Mouse (Mus musculus) myocyte (in vitro differentiated cells): ENCODE results near the gene Mb21d2. TPM values are rescaled to one million over a fixed set of nuclear protein-coding genes. Genes with fewer than 3 reads are reported as not detected.

ENCODE experiments used
- H3K27me3 ChIP-seq: one replicate; pipeline ENCODE4 v1.6.1; 2011; ENCODE audit not compliant: control insufficient read depth, insufficient read depth, insufficient read length
- H3K36me3 ChIP-seq: one replicate; pipeline ENCODE4 v1.6.1; 2011; ENCODE audit not compliant: control insufficient read depth, insufficient read depth
- H3K4me2 ChIP-seq: one replicate; pipeline ENCODE4 v1.6.1; 2011; ENCODE audit warnings: low read depth, control low read depth
- H3K4me3 ChIP-seq: one replicate; pipeline ENCODE4 v1.5.1; 2011; ENCODE audit warnings: mild to moderate bottlenecking, control low read depth, moderate library complexity
- H3K79me2 ChIP-seq: one replicate; pipeline ENCODE4 v1.6.1; 2011; ENCODE audit not compliant: control insufficient read depth, insufficient read depth
- H3ac ChIP-seq: one replicate; pipeline ENCODE4 v1.6.1; 2011; ENCODE audit not compliant: control insufficient read depth, insufficient read length
- CEBPB ChIP-seq: IDR thresholded peaks from 2 replicates; pipeline ENCODE4 v1.6.1; 2011; ENCODE audit warnings: mild to moderate bottlenecking, moderate library complexity; ENCODE audit not compliant: poor library complexity, insufficient read depth, severe bottlenecking
- E2F4 ChIP-seq: IDR thresholded peaks from one replicate; pipeline ENCODE4 v1.6.1; 2011; ENCODE audit warnings: mild to moderate bottlenecking, control low read depth, moderate library complexity; ENCODE audit not compliant: insufficient read depth
- MAX ChIP-seq: IDR thresholded peaks from one replicate; pipeline ENCODE4 v1.6.1; 2011; ENCODE audit warnings: low read depth, mild to moderate bottlenecking, control low read depth
- MYOD1 ChIP-seq, 3 experiments: IDR thresholded peaks; one replicate each; pipeline ENCODE4 v1.6.1; 2011; ENCODE audit warnings: control low read depth in 2 of 3, low read depth in 2 of 3, mild to moderate bottlenecking in 2 of 3, moderate library complexity in 1 of 3; ENCODE audit not compliant: insufficient read length in 2 of 3, control insufficient read depth in 1 of 3
- MYOG ChIP-seq, 3 experiments: IDR thresholded peaks; one replicate each; pipeline ENCODE4 v1.6.1; 2011; ENCODE audit warnings: control low read depth in 2 of 3, low read depth in 2 of 3, mild to moderate bottlenecking in 2 of 3; ENCODE audit not compliant: insufficient read length in 2 of 3, control insufficient read depth in 1 of 3, insufficient read depth in 1 of 3
- POLR2A ChIP-seq: IDR thresholded peaks from one replicate; pipeline ENCODE4 v1.6.1; 2011; ENCODE audit warnings: low read depth, mild to moderate bottlenecking, control low read depth, moderate library complexity; ENCODE audit not compliant: insufficient read length
- POLR2AphosphoS2 ChIP-seq: IDR thresholded peaks from one replicate; pipeline ENCODE4 v1.6.1; 2011; ENCODE audit warnings: low read depth, control low read depth; ENCODE audit not compliant: insufficient read length
- REST ChIP-seq: IDR thresholded peaks from one replicate; pipeline ENCODE4 v1.6.1; 2011; ENCODE audit warnings: mild to moderate bottlenecking, control low read depth, moderate library complexity; ENCODE audit not compliant: insufficient read depth, insufficient read length
- SRF ChIP-seq: IDR thresholded peaks from one replicate; pipeline ENCODE4 v1.6.1; 2011; ENCODE audit warnings: low read depth; ENCODE audit not compliant: control insufficient read depth, insufficient read length
- TCF12 ChIP-seq: IDR thresholded peaks from one replicate; pipeline ENCODE4 v1.6.1; 2011; ENCODE audit warnings: mild to moderate bottlenecking, control low read depth; ENCODE audit not compliant: poor library complexity, insufficient read depth, severe bottlenecking
- TCF3 ChIP-seq: IDR thresholded peaks from one replicate; pipeline ENCODE4 v1.6.1; 2011; ENCODE audit warnings: low read depth, control low read depth; ENCODE audit not compliant: insufficient read length
- USF1 ChIP-seq: IDR thresholded peaks from one replicate; pipeline ENCODE4 v1.6.1; 2011; ENCODE audit warnings: low read depth, mild to moderate bottlenecking, control low read depth, moderate library complexity
- polyA plus RNA-seq: library from polyadenylated mRNA; unstranded; fragments of >200 nt; fragmentation: generic; extraction: Trizol; gene quantifications from one replicate; pipeline ENCODE4 v1.2.1, GENCODE M21; 2012; ENCODE audit warnings: missing spikeins

Mb21d2 gene
- polyA plus RNA-seq, 1 experiment = 6.0 TPM

DNA sequence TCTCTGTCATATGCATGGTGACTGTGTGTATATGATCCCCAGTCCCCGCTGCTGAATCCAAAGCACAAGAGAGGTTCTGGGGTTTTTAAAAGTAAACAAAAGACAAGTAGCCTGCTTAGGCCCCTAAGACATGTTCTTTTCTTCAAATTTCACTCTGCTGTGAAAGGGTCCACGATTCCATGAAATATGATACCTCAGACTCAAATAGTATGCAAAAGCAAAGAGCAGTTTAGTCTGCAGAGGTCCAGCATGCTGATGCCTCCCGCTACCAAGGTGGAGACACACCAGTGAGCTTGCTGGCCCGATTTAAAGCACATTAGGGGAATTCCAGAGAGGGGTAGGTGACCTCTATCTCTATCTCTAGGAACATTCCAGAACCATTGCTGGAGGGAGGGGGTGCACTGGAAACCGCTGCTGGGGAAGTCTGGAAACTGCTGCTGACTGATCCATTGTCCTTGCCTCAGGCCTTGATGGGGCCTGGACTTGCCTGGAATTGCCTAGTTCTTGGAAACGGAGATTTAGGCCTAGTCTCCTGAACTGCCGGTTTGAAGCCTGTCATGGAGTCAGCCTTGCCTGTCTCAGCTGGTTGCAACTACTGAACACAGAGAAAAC is 6.8 kb upstream of the Mb21d2 start:
- no peaks in the 10 kb centered on the region for H3K36me3 ChIP-seq
- no peaks in the 10 kb centered on the region for H3K27me3 ChIP-seq
- no peak overlapping the region for H3K4me3 ChIP-seq
- no peak overlapping the region for H3K4me2 ChIP-seq
- H3K79me2 ChIP-seq = no peaks in the 10 kb centered on the region
- no peak overlapping the region for H3ac ChIP-seq
- TF ChIP-seq POLR2AphosphoS2 (no peak), CEBPB (no peak), REST (no peak), MYOD1 (IDR thresholded peaks at IDR 0.05; ENCODE audit: control insufficient read depth in 1 of 3, insufficient read length in 2 of 3, low read depth in 2 of 3) (no peak), E2F4 (no peak), MYOG (IDR thresholded peaks at IDR 0.05; ENCODE audit: control insufficient read depth in 1 of 3, insufficient read depth in 1 of 3, insufficient read length in 2 of 3, low read depth in 2 of 3) (no peak), TCF12 (no peak), USF1 (no peak), MAX (no peak), SRF (no peak), TCF3 (no peak), POLR2A (no peak)

GRCm38 (mm10) chr16:28935701-28936100 is 6.2 kb upstream of the Mb21d2 start:
- no peaks in the 10 kb centered on the region for H3K27me3 ChIP-seq
- H3ac ChIP-seq = no peak overlapping the region
- H3K4me3 ChIP-seq = no peak overlapping the region
- H3K4me2 ChIP-seq = no peak overlapping the region
- TF ChIP-seq REST = no peak
- TF ChIP-seq MYOG (IDR thresholded peaks at IDR 0.05; ENCODE audit: control insufficient read depth in 1 of 3, insufficient read depth in 1 of 3, insufficient read length in 2 of 3, low read depth in 2 of 3) = no peak
- TF ChIP-seq POLR2A = no peak
- TF ChIP-seq MAX = no peak
- TF ChIP-seq SRF = no peak
- no peak for TF ChIP-seq CEBPB
- no peak for TF ChIP-seq TCF12
- no peak for TF ChIP-seq POLR2AphosphoS2
- TF ChIP-seq MYOD1 (IDR thresholded peaks at IDR 0.05; ENCODE audit: control insufficient read depth in 1 of 3, insufficient read length in 2 of 3, low read depth in 2 of 3) = no peak
- TF ChIP-seq USF1 = no peak
- no peak for TF ChIP-seq TCF3
- no peak for TF ChIP-seq E2F4
- H3K79me2 ChIP-seq = no peaks in the 10 kb centered on the region
- no peaks in the 10 kb centered on the region for H3K36me3 ChIP-seq

DNA sequence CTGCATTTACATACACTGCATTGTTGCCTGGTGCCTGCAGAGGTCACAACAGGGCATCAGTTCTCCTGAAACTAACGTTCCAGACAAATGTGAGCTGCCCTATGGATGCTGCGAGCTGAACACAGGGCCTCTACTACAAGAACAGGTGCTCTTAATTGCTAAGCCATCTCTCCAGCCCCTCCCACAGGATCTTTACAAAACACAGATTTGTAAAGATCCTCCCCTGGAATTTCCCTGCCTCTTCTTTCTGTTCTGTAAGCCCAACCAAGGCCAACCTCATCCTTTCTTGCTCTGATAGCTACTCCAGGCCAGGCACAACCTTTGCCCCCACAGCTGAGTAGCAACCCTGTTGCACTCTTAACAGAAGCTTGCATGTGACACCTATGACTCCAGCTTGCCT is 1.7 kb upstream of the Mb21d2 start:
- Histone ChIP-seq H3K4me3 (no peak overlapping the region), H3ac (no peak overlapping the region), H3K36me3 (no peaks in the 10 kb centered on the region), H3K79me2 (peaks cover 12% of the 10 kb centered on the region), H3K4me2 (no peak overlapping the region), H3K27me3 (no peaks in the 10 kb centered on the region)
- TF ChIP-seq SRF (no peak), TCF12 (no peak), USF1 (no peak), MYOD1 (IDR thresholded peaks at IDR 0.05; ENCODE audit: control insufficient read depth in 1 of 3, insufficient read length in 2 of 3, low read depth in 2 of 3) (no peak), TCF3 (no peak), POLR2A (no peak)

GRCm38 (mm10) chr16:28930426-28930825 is 953 bp upstream of the Mb21d2 start:
- Histone ChIP-seq H3K36me3 (no peaks in the 10 kb centered on the region), H3K4me3 (peak overlapping the region; percentile 67), H3K27me3 (no peaks in the 10 kb centered on the region), H3K4me2 (peak overlapping the region; percentile 58), H3K79me2 (peaks cover 12% of the 10 kb centered on the region), H3ac (no peak overlapping the region)
- TF ChIP-seq MYOG (IDR thresholded peaks at IDR 0.05; ENCODE audit: control insufficient read depth in 1 of 3, insufficient read depth in 1 of 3, insufficient read length in 2 of 3, low read depth in 2 of 3) (no peak), TCF3 (no peak)

DNA sequence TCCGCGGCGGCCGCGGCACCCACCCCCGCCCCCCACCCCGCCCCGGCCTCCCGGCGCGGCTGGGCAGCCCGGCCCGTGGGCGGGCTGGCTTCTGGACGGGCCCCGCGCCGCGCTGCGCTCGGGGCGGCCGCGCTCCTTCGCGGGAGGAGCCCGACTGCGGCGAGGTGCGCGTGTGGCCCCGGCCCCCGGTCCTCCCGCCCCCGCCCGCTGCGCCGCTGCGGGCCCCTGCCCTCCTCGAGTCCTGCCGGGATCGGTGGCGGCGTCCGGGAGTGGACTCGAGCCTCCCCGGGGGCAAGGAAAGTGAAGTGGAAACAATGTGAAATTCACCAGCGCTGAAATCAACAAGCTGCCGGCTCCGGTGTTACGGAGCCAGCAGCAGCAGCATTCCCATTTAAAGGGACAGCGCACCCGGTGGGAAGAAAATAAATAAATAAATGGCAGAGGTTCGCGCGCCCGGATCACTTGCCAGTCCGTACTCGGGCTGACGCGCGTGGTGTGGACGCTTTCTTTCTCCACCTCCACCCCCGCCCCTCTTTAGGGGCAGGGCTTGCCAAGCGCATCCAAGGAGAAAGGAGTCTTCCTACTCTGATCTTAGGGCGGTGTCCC is 316 bp upstream of the Mb21d2 start:
- peaks cover 12% of the 10 kb centered on the region for H3K79me2 ChIP-seq
- H3K4me2 ChIP-seq = peak overlapping the region; percentile 58
- H3ac ChIP-seq = peak overlapping the region; percentile 34
- H3K4me3 ChIP-seq = peak overlapping the region; percentile 67
- no peaks in the 10 kb centered on the region for H3K36me3 ChIP-seq
- no peaks in the 10 kb centered on the region for H3K27me3 ChIP-seq
- TF ChIP-seq POLR2A = peak; percentile 6
- TF ChIP-seq MAX = no peak
- TF ChIP-seq E2F4 = peak; percentile 9
- no peak for TF ChIP-seq SRF
- TF ChIP-seq MYOD1 (IDR thresholded peaks at IDR 0.05; ENCODE audit: control insufficient read depth in 1 of 3, insufficient read length in 2 of 3, low read depth in 2 of 3) = no peak
